Mouse (Mus musculus) urinary bladder, postnatal 25 days (tissue): ENCODE measurements around the gene Kcnc3.

ENCODE experiments used
- DNase-seq: peaks from one replicate; pipeline ENCODE4 v3.0.0; 2022; ENCODE audit warnings: low spot score

The Kcnc3 gene

DNA sequence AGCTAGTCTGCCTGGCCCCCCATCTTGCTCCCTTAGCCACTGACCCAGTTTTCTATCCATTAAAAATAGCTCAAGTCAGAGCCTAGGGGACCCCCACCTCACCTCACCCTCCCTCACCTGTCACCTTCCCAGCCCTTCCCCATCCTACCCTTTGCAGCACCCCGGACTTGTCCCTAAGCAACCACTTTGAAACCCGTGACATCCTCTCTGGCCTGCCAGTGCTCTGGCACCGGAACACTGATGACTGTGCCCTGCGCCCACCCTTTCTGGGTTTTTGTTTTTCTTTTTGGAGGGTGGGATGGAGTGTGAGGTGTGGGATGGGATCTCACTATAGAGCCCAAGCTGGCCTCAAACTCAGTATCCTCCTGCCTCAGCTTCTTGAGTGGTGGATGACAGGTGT, 7.2 kb downstream of the Kcnc3 start:
- DNase-seq, result no peak

DNA sequence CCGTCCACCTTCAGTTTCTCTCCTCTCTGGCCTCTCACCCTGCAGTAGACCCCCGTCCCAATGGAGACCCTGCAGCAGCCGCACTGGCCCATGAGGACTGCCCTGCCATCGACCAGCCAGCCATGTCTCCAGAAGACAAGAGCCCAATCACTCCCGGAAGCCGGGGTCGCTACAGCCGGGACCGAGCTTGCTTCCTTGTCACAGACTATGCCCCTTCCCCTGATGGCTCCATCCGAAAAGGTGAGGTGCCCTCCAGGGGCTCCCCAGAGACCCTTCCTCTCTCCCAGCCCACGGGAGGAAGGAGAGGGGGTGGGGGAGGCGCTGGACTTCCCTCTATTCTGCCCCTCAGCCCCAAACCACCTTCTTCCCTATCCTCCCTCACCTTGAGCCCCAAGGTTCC, 7.9 kb downstream of the Kcnc3 start:
- DNase-seq, result no peak

DNA sequence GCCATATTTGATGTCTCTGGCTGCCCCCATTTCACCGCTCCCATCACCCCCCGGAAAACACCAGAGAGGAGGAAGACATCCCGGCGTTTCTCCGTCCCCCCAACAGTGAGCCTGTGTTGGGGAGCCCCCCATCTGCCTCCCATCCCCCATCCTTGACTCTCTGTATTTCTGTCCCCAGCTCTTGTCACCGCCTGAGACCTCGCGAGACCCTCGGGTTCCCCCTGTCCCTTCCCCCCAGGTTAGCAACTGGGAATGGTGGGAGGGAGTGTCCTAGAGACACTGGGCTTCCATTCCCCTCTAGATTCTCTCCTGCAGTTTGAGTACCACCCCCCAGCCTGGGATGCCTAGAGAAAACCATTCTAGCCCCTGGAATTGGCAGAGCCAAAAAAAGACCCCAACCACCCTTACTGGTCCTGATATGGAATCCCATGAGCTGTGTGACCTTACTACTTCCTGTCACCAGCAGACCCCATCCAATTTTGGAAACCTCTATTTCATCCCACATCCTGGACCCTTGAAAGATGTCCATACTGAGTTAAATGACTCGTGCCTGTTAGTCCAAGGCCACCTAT, 10.3 kb downstream of the Kcnc3 start:
- DNase-seq, result no peak

DNA sequence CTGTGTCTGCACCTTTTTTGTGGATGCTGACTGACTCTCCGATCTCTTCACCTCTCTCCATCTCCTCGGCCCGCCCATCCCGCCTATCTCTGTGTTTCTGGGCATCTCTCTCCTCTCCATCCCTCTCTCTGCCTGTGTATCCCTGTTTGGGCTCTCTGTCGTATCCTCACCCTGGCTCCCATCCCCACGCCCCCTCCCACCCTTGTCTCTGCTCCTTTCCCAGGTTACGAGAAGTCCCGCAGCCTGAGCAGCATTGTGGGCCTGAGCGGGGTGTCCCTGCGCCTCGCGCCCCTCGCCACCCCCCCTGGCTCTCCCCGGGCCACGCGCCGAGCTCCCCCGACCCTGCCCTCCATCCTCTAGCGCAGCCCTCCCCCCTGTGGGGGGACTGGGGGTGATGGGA, 11.2 kb downstream of the Kcnc3 start:
- DNase-seq, result no peak

DNA sequence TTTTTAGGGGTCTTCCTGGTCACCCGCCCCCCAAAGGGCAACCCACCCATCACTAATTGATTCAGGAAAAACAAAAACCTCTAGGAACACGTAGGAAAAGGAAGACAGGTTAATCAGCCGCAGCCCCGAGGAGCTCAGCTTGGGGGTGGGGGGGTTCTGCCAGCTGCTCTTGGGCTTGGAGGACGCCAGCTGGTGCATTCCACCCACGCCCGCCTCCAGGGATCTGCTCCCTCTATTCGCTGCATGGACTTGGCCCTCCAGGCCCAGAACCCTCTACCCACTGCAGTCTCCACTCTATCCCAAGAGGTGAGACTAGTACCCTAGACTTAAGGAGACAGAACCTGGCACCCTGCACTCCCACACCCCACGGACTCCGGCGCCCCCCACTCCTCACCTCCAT, 12.0 kb downstream of the Kcnc3 start:
- DNase-seq, result no peak

DNA sequence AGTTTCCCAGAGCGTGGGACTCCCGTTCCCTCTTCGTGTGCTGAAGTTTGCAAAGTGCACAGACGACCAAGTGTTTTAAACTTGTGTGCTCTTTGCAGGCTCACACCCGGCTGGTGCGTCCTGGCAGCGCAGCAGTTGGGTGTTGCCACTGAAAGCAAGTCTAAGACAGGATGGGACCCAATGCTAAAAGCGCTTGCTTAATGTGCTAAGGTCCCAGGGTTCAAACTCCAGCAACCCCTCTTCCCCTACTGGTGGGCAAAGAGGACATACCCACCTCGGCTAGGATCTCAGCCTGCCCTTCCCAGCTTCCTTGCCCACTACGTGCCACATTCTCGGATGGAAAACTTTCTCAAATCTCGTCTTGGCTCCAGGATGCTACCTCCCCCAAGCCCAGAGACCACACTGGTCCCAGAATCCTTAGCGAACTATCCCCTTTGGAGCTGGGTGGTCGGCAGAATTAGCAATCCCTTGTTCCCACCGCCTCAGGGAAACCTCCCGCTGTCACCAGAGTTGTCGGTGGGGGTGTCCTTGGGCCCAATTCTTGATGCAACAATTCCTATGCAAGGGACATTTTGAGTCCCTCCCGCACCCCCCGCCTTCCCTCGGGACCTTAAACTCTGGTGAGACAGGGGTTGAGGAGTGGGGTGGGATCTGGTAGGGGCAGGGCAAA, 12.9 kb downstream of the Kcnc3 start:
- no peak for DNase-seq

DNA sequence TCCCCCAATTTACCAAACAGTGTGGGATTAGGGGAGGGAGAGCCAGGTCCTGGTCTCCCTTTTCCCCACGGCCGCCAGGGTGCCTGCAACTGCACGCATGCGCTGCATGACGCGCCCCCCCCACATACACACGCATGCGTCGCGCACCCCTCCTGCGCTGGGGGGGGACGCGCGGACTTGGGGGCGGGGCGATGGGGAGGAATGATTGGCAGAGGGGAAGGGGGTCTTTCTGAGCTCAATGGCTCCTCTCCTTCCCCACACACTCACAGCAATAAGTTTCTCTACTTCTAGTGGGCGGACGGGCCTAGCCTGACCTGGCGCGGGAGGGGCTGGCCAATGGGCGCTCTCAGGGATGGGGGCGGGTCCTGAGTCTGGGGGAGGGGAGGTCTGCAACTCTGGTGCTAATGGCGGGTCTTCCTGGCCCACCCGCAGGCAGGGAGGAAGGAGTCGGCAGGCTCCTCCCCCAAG, 13.7 kb downstream of the Kcnc3 start:
- DNase-seq, result no peak

DNA sequence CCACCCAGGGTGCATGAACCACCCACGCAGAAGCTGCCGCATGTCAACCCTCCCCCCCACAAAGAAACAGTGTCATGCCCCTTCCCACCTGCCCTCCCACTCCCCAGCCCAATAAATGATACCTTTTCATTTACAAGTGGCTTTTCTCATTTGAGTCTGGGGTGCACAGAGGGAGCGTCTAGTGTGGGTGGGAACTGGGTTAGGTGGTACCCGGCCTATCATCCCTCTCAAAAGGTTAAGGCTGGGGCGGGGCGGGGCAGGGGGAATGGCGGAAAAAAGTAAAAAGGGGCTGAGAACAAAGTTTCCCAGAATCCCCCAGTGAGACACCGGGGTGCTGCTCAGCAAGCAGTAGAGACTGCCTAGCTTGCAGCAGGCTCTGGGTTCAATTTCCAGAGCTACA, 14.2 kb downstream of the Kcnc3 start:
- DNase-seq, result no peak

DNA sequence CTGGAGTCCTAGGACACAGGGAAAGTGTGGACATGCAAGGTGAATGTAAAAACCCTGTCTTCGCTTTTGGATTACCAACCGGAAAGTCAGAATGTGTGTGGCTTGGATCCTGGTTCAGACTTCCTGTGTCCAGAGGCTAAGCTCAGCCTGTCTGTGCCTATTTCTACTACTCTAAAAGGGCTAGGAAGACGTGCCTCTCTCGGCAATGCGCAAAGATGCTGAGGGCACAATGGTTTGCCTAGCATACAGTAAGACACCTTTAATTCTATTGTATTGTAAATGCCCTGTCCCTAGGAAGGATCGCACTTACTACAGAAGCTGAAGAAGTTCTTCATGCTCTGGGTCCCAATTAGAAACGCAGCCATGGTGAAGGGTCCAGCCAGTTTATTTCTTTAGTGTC, 15.0 kb downstream of the Kcnc3 start:
- DNase-seq, result no peak

DNA sequence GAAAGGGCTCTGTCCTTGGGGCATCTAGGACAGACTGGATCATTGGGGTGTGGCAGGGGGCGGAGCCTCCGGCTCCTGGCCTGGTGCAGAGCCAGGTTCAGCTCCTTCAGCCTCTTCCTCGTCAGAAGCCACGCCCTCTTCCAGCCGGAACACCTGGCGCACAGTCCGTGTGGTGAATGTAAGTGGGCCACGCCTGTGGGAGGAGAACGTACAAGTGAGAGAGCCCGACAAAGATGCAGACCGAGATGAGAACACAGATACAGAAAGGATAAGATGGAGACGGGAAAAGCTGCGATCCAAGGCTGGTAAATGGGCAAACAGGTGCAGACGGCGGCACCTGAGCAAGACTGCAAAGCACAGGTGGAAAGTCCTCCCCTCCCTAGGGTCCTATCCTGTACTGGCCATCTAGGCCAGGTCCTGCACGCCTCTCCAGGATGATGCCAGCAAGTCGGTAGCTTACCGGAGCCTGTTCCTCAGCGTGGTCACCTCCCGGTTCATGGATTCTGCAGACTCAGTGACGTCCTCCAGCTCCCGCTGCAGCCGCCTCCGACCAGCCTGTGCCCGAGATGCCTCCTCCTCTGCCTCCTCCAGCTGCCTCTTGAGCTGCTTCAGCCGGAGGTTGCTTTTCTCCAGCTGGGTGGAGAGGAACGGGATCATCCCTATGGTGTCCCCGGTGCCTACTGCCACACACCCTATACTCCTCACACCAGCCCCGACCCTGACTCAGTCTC, 15.9 kb downstream of the Kcnc3 start:
- no peak for DNase-seq

DNA sequence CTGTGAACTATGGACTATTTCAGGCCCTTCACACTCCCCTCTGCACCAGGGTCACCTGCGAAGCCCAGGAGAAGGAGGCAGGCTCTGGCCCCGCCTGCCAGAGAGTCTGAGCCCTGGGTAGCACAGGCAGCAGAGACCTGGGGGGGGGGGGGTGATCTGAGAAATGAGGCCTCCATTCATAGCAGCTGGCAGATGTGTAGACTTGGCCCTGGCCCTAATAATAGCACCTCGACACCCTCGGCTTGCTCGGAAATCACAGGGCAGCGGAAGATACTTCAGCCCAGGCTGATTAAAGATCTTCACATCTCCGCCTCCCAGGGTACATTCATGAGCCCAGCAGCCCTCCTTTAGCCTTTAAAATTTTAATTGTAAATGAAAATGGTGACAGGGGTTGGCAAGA, 21.7 kb downstream of the Kcnc3 start:
- no peak for DNase-seq

DNA sequence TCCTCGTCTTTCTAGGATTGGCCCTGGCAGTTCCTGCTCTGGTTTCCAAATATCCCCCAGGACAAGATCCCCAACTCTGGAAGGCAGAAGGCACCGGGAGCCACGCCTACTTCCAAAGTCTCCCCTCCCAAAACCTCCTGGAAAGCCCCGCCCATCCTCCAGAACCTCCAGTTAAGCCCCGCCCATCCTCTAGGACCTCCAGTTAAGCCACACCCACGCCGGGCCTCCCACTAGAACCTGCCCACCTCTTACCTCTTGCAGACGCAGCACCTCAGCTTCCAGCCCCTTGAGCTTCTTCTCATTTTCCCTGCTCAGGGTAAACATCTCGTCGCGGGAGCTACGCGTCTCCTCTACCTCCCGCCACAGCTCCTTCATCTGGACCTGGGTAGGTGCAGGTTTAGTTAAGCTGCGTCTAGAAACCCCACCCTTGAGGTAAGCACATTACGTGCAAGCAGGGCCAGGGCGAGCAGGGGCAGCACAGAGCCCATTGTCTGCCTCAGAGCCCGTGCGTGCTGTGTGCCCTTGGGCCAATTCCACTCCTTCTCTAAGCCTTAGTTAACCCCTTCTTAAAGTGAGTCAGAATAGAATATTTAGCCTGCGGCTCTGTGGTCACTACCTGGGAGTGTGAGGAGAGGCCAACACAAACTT, 23.7 kb downstream of the Kcnc3 start:
- no peak for DNase-seq

DNA sequence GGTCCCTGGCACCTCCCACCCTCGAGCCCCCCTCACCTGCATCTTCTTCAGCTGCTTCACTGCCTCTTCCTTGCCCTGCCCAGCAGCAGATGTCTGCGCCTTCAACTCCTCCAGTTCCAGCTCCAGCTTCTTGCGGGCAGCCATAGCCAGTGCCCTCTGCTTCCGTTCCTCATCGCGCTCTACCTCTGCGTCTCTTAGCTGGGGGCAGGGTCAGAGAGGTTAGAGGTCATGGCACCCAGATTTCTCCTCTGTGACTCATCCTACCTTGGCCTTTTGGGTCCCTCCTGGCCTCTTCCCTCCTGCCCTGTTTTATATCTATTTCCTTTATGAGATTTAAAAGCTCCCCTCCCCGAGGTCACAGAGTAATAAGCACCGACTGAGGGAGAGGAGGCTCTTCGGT, 24.8 kb downstream of the Kcnc3 start:
- DNase-seq, result no peak

DNA sequence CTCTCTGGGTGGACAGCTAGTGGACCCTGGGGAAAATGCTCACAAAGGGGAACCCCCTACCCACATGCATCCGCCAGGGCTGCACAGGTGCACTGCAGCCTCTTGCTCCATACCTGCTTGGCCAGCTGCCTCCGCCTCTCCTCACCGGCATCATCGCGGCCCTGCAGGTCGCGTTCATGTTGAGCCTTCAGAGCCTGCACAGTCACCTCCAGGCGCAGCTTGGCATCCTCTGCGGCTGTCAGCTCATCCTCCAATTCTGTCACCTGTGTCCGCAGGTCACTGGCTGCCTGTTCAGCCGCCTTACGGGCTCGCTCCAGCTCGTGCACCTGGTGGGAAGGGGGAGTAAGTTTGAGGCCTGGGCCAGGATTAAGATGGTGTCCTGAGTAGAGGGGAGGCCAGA, 25.5 kb downstream of the Kcnc3 start:
- no peak for DNase-seq

DNA sequence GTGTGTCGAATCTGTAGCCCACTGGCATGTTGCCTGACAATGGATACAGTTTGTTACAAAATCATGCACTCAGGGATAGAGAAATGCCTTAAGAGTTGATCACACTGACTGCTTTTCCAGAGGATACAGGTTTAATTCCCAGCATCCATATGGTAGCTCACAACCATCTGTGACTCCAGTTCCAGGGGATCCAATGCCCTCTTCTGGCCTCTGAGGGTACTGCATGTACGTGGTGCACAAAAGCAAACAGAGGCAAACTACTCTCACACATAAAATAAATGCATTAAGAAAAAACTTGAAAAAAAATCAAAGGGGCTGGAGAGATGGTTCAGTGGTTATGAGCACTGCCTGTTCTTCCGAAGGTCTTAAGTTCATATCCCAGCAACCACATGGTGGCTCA, 26.6 kb downstream of the Kcnc3 start:
- no peak for DNase-seq

DNA sequence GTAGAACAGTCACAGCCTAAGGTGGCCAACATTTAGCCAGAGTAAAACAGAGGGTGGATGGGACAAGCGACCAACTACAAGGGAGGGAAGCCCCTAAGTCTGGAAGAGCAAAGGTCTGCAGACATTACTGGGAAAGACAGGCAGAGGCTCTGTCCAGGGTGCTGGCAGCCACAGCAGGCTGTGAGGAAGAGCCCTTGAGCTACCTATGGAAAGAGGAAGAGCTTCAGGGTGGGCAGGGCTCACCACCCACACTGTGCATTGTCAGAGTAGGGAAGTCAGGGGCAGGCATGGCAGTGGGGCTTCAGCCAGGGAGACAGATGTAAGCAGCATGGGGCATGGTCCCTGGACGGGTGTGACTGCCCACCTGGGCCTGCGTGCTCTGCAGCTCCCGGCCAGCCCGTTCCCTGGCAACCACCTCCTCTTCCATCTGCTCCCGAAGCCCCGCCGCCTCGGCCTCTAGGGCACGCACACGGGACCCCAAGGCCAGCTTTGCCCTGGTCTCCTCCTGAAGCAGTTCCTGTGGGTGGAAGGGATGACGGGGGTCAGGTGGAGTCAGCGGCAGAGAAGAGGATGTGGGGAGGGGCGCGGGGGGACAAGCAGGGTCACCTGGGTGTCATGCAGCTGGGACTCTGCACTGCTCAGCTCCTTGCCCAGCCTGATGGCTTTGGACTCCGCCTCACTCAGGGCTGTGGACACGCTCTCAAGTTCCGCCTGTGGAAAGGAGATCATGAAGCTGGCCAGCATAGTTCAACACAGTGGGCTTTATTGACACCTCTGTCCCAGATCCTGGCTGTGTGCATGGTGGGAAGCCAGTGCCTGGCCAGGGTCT, 33.5 kb downstream of the Kcnc3 start:
- no peak for DNase-seq

DNA sequence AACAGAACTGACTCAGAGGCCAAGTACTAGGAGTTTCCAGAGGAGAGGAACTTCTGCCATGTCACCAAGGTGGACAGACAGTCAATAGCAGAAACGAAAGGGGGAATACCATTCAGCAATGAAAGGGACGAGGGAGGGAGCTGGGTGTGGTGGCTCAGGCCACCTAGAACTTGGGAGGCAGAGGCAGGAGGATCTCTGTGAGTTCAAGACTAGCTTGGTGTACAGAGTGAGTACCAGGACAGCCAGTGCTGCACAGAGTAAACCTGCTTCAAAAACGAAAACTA, 34.0 kb downstream of the Kcnc3 start:
- DNase-seq, result no peak

DNA sequence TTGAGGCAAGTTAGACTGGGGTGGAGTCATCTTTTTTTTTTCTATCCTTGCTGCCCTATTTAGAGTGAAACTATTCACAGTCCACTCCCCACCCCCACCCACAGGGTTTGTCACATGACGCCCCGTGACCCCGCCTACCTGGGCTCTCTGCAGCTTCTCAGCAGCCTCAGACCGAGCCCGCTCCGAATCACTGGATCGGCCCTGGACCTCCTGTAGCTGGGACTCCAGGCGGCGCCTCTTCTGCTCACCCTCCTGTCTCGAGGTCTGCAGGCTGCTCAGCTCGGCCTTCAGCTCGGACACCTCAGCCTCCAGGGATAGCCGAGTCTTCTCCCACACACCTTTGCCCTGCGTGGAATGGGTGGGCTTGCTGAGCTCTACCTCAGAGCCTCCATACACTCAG, 34.4 kb downstream of the Kcnc3 start:
- no peak for DNase-seq

DNA sequence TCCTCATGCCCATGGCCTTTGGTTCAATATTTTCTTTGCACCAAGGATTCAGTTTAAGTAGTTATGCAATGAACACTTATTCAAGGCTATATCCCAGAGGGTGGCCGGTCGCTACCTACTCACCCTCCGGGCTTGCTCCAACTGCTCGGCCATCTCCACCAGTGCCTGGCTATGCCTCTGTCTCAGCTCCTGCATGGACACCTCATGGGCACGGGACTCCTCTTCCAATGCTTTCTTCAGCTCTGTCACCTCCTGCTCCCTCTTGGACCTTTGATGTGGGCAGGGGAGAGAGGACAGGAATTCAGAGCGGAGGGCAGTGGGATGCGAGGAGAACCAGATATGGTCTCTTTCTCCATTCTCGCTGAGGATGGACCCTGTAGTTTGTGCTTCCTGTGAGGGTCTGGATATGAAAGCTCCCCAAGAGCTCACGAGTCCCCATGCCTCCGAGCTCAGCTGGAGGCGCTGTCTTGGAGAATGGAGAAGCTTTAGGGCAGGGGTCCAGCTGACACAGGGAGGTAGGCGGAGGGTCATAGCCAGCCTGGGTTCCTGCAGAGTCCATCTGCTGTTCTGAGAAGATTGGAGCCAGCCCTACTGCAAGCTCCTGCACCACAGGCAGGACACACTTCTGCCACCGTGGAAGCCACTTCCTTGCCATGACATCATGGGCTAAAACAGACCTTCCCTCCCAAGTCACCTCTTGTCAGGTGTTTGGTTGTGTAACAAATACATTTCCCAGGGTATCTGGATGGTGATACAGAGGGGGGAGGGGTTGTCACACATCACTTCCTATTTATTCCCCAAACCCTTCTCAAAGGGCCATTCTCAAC, 35.0 kb downstream of the Kcnc3 start:
- DNase-seq, result no peak

DNA sequence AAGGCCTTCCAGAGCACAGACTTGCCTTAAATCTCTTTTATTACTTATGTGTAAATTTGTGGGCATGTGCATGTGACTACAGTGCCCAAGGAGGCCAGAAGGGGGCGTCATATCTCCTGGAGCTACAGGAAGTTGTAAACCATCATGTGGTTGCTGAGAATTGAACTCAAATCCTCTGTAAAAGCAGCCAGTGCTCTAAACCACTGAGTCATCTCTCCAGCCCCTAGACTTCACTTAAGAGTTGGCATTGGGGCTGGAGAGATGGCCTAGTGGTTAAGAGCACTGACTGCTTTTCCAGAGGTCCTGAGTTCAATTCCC, 35.6 kb downstream of the Kcnc3 start:
- no peak for DNase-seq

DNA sequence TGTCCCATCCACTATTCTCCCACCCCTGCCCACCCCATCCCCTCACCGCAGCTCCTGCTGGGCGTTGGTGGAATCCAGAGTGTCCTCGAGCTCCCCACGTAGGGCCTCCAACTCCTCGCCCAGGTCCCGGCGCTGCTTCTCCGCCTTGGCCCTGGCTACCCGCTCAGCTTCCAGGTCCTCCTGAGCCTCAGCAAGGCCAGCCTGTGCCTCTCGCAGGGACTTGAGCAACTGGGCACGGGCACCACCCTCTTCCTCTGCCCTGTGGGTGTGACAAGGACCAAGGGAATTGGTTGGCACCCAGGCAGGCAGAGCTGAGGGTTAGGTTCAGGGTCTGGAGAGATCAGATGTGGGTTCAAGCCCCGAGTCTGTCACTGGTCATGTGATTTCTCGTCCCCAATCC, 36.5 kb downstream of the Kcnc3 start:
- no peak for DNase-seq
